Mouse (Mus musculus) heart, adult 2 months (tissue): ENCODE measurements around the gene Slc7a15.
"Not testable (repeated sequence)": the region's sequence is repeated elsewhere in the genome, so short reads cannot be mapped to it uniquely, and the experiment has no call there.

Experiments used
- CTCF ChIP-seq: fragments of 200-600 bp; IDR thresholded peaks from 2 replicates; pipeline ENCODE4 v1.8.1; 2022; ENCODE audit warnings: antibody characterized with exemption, mild to moderate bottlenecking, moderate library complexity
- POLR2A ChIP-seq: fragments of 200-500 bp; IDR thresholded peaks from 2 replicates; pipeline ENCODE4 v1.6.1; 2011; ENCODE audit warnings: mild to moderate bottlenecking, low read depth, low read length, control low read depth; ENCODE audit not compliant: insufficient read depth

DNA sequence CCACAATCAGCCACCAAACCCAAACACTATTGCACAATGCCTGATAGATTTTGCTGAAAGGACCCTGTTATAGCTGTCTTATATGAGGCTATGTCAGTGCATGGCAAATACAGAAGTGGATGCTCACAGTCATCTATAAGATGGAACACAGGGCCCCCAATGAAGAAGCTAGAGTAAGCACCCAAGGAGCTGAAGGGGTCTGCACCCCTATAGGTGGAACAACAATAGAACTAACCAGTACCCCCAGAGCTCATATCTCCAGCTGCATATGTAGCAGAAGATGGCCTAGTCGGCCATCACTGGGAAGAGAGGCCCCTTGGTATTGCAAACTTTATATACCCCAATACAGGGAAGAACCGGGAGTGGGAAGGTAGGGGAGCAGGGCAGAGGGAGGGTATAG, 41.3 kb upstream of the Slc7a15 start:
- not testable (repeated sequence) for TF ChIP-seq CTCF, POLR2A
